Mouse (Mus musculus): ENCODE results near the gene Mc3r. TPM values are rescaled to one million over a fixed set of nuclear protein-coding genes. Genes with fewer than 3 reads are reported as not detected.

Gene Mc3r
- polyA plus RNA-seq, 1 experiment from 2014 or later = not detected

- no peak overlapping the region for H3K27ac ChIP-seq (ENCODE audit: low read length)
- no peak overlapping the region for H3K4me3 ChIP-seq (replicated peaks; ENCODE audit: low read length)
- no peak overlapping the region for H3K9ac ChIP-seq (ENCODE audit: low read length)
- H3K9me3 ChIP-seq (replicated peaks; ENCODE audit: control insufficient read depth, low read length) = no peaks in the 10 kb centered on the region
- 66% methylated on average over 6 of the region's 6 CpGs for WGBS
- H3K4me1 ChIP-seq (ENCODE audit: control insufficient read depth, insufficient read depth, low read length) = no peaks in the 10 kb centered on the region
- H3K27me3 ChIP-seq (ENCODE audit: control insufficient read depth, insufficient read depth, low read length) = no peaks in the 10 kb centered on the region
- no peak for ATAC-seq (ENCODE audit: insufficient read depth, low FRiP score)
- no peak overlapping the region for H3K4me2 ChIP-seq (ENCODE audit: low read depth, low read length)
- no peaks in the 10 kb centered on the region for H3K36me3 ChIP-seq (ENCODE audit: control insufficient read depth, insufficient read depth, low read length)
Observed at GRCm38 (mm10) chr2:172263216-172263615, 14.9 kb downstream of the Mc3r start.

- Histone ChIP-seq H3K4me3 (replicated peaks; ENCODE audit: low read length) (no peak overlapping the region), H3K9me3 (replicated peaks; ENCODE audit: control insufficient read depth, low read length) (no peaks in the 10 kb centered on the region), H3K4me2 (ENCODE audit: low read depth, low read length) (no peak overlapping the region), H3K27ac (ENCODE audit: low read length) (no peak overlapping the region), H3K4me1 (ENCODE audit: control insufficient read depth, insufficient read depth, low read length) (no peaks in the 10 kb centered on the region), H3K9ac (ENCODE audit: low read length) (no peak overlapping the region), H3K36me3 (ENCODE audit: control insufficient read depth, insufficient read depth, low read length) (no peaks in the 10 kb centered on the region), H3K27me3 (ENCODE audit: control insufficient read depth, insufficient read depth, low read length) (no peaks in the 10 kb centered on the region)
- no peak for ATAC-seq (ENCODE audit: insufficient read depth, low FRiP score)
- WGBS = 84% methylated on average over 11 of the region's 11 CpGs
Observed at GRCm38 (mm10) chr2:172269907-172270306, 21.6 kb downstream of the Mc3r start.

GRCm38 (mm10) chr2:172270485-172270944, 22.2 kb downstream of the Mc3r start:
- no peak overlapping the region for H3K4me3 ChIP-seq (replicated peaks; ENCODE audit: low read length)
- 40% methylated on average over 9 of the region's 9 CpGs for whole genome bisulfite sequencing
- no peak overlapping the region for H3K4me2 ChIP-seq (ENCODE audit: low read depth, low read length)
- H3K4me1 ChIP-seq (ENCODE audit: control insufficient read depth, insufficient read depth, low read length) = no peaks in the 10 kb centered on the region
- no peaks in the 10 kb centered on the region for H3K27me3 ChIP-seq (ENCODE audit: control insufficient read depth, insufficient read depth, low read length)
- ATAC-seq (ENCODE audit: insufficient read depth, low FRiP score) = no peak
- H3K27ac ChIP-seq (ENCODE audit: low read length) = no peak overlapping the region
- no peaks in the 10 kb centered on the region for H3K9me3 ChIP-seq (replicated peaks; ENCODE audit: control insufficient read depth, low read length)
- H3K36me3 ChIP-seq (ENCODE audit: control insufficient read depth, insufficient read depth, low read length) = no peaks in the 10 kb centered on the region
- no peak overlapping the region for H3K9ac ChIP-seq (ENCODE audit: low read length)

GRCm38 (mm10) chr2:172270974-172271697, 22.8 kb downstream of the Mc3r start:
- H3K27me3 ChIP-seq (ENCODE audit: control insufficient read depth, insufficient read depth, low read length) = no peaks in the 10 kb centered on the region
- no peak overlapping the region for H3K4me2 ChIP-seq (ENCODE audit: low read depth, low read length)
- 57% methylated on average over 12 of the region's 12 CpGs for WGBS
- ATAC-seq (ENCODE audit: insufficient read depth, low FRiP score) = no peak
- no peaks in the 10 kb centered on the region for H3K4me1 ChIP-seq (ENCODE audit: control insufficient read depth, insufficient read depth, low read length)
- H3K9me3 ChIP-seq (replicated peaks; ENCODE audit: control insufficient read depth, low read length) = no peaks in the 10 kb centered on the region
- no peak overlapping the region for H3K4me3 ChIP-seq (replicated peaks; ENCODE audit: low read length)
- H3K9ac ChIP-seq (ENCODE audit: low read length) = no peak overlapping the region
- no peak overlapping the region for H3K27ac ChIP-seq (ENCODE audit: low read length)
- H3K36me3 ChIP-seq (ENCODE audit: control insufficient read depth, insufficient read depth, low read length) = no peaks in the 10 kb centered on the region

- Histone ChIP-seq H3K4me3 (replicated peaks; ENCODE audit: low read length) (no peak overlapping the region), H3K36me3 (ENCODE audit: control insufficient read depth, insufficient read depth, low read length) (no peaks in the 10 kb centered on the region), H3K27me3 (ENCODE audit: control insufficient read depth, insufficient read depth, low read length) (no peaks in the 10 kb centered on the region), H3K4me2 (ENCODE audit: low read depth, low read length) (no peak overlapping the region), H3K9me3 (replicated peaks; ENCODE audit: control insufficient read depth, low read length) (no peaks in the 10 kb centered on the region), H3K4me1 (ENCODE audit: control insufficient read depth, insufficient read depth, low read length) (no peaks in the 10 kb centered on the region), H3K9ac (ENCODE audit: low read length) (no peak overlapping the region), H3K27ac (ENCODE audit: low read length) (no peak overlapping the region)
- no peak for ATAC-seq (ENCODE audit: insufficient read depth, low FRiP score)
- 68% methylated on average over 8 of the region's 8 CpGs for WGBS
Observed at GRCm38 (mm10) chr2:172274662-172275061, 26.4 kb downstream of the Mc3r start.

GRCm38 (mm10) chr2:172276155-172276554, 27.9 kb downstream of the Mc3r start:
- no peaks in the 10 kb centered on the region for H3K36me3 ChIP-seq (ENCODE audit: control insufficient read depth, insufficient read depth, low read length)
- 34% methylated on average over 5 of the region's 5 CpGs for WGBS
- H3K9me3 ChIP-seq (replicated peaks; ENCODE audit: control insufficient read depth, low read length) = no peaks in the 10 kb centered on the region
- H3K4me1 ChIP-seq (ENCODE audit: control insufficient read depth, insufficient read depth, low read length) = no peaks in the 10 kb centered on the region
- no peak overlapping the region for H3K4me2 ChIP-seq (ENCODE audit: low read depth, low read length)
- no peak overlapping the region for H3K4me3 ChIP-seq (replicated peaks; ENCODE audit: low read length)
- ATAC-seq (ENCODE audit: insufficient read depth, low FRiP score) = no peak
- no peak overlapping the region for H3K9ac ChIP-seq (ENCODE audit: low read length)
- H3K27ac ChIP-seq (ENCODE audit: low read length) = no peak overlapping the region
- no peaks in the 10 kb centered on the region for H3K27me3 ChIP-seq (ENCODE audit: control insufficient read depth, insufficient read depth, low read length)

- no peaks in the 10 kb centered on the region for H3K9me3 ChIP-seq (replicated peaks; ENCODE audit: control insufficient read depth, low read length)
- no peak overlapping the region for H3K27ac ChIP-seq (ENCODE audit: low read length)
- no peaks in the 10 kb centered on the region for H3K36me3 ChIP-seq (ENCODE audit: control insufficient read depth, insufficient read depth, low read length)
- no peak overlapping the region for H3K4me2 ChIP-seq (ENCODE audit: low read depth, low read length)
- H3K9ac ChIP-seq (ENCODE audit: low read length) = no peak overlapping the region
- 75% methylated on average over 3 of the region's 3 CpGs for WGBS
- H3K4me3 ChIP-seq (replicated peaks; ENCODE audit: low read length) = no peak overlapping the region
- no peaks in the 10 kb centered on the region for H3K4me1 ChIP-seq (ENCODE audit: control insufficient read depth, insufficient read depth, low read length)
- no peaks in the 10 kb centered on the region for H3K27me3 ChIP-seq (ENCODE audit: control insufficient read depth, insufficient read depth, low read length)
- ATAC-seq (ENCODE audit: insufficient read depth, low FRiP score) = no peak
Observed at GRCm38 (mm10) chr2:172278979-172279378, 30.7 kb downstream of the Mc3r start.

- no peak for ATAC-seq (ENCODE audit: insufficient read depth, low FRiP score)
- WGBS = 73% methylated on average over 19 of the region's 19 CpGs
- H3K9me3 ChIP-seq (replicated peaks; ENCODE audit: control insufficient read depth, low read length) = no peaks in the 10 kb centered on the region
- H3K9ac ChIP-seq (ENCODE audit: low read length) = no peak overlapping the region
- H3K36me3 ChIP-seq (ENCODE audit: control insufficient read depth, insufficient read depth, low read length) = no peaks in the 10 kb centered on the region
- H3K4me3 ChIP-seq (replicated peaks; ENCODE audit: low read length) = no peak overlapping the region
- no peaks in the 10 kb centered on the region for H3K4me1 ChIP-seq (ENCODE audit: control insufficient read depth, insufficient read depth, low read length)
- no peak overlapping the region for H3K27ac ChIP-seq (ENCODE audit: low read length)
- no peak overlapping the region for H3K4me2 ChIP-seq (ENCODE audit: low read depth, low read length)
- no peaks in the 10 kb centered on the region for H3K27me3 ChIP-seq (ENCODE audit: control insufficient read depth, insufficient read depth, low read length)
Observed at GRCm38 (mm10) chr2:172282071-172282710, 33.9 kb downstream of the Mc3r start.

- Histone ChIP-seq H3K9ac (ENCODE audit: low read length) (no peak overlapping the region), H3K36me3 (ENCODE audit: control insufficient read depth, insufficient read depth, low read length) (no peaks in the 10 kb centered on the region), H3K27me3 (ENCODE audit: control insufficient read depth, insufficient read depth, low read length) (no peaks in the 10 kb centered on the region), H3K4me3 (replicated peaks; ENCODE audit: low read length) (no peak overlapping the region), H3K27ac (ENCODE audit: low read length) (no peak overlapping the region), H3K4me2 (ENCODE audit: low read depth, low read length) (no peak overlapping the region), H3K9me3 (replicated peaks; ENCODE audit: control insufficient read depth, low read length) (no peaks in the 10 kb centered on the region), H3K4me1 (ENCODE audit: control insufficient read depth, insufficient read depth, low read length) (no peaks in the 10 kb centered on the region)
- ATAC-seq (ENCODE audit: insufficient read depth, low FRiP score) = no peak
- 77% methylated on average over 1 of the region's 1 CpGs for WGBS
Observed at GRCm38 (mm10) chr2:172287715-172288114, 39.4 kb downstream of the Mc3r start.
